8 mouse cellular contexts compared by ENCODE assay signal in the genomic region with DNA sequence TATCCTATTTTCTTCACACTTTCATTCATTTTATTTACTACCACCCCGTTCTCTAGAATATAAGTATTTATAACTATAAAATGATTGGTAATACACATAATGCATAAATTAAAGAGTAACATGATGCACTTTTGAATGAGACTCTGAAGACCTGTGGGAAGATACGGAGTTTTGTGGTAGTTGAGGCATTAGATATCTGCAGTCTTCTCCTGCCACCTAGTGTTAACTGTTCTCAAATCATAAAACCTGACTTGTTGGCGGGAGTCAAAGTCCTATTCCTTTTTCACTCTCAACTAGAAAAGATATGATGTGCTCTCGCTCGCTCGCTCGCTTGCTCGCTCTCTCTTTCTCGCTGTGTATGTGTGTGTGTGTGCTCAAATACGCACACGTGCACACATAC. TPM values are rescaled to one million over a fixed set of nuclear protein-coding genes. Genes with fewer than 3 reads are reported as not detected.
A peak's percentile ranks its signal among the peaks of the same experiment; 100 is the strongest.
DNase-seq lines count a peak whose midpoint lies in the region; ATAC-seq and TF ChIP-seq lines count a peak whose summit lies in the region.

No protein-coding gene starts in this region.

- 0 out of 2 replicates have a peak, but pooled peaks cover 2% of the 10 kb centered on the region for H3K4me1 ChIP-seq in thymus, adult 2 months (replicated peaks; ENCODE audit: control insufficient read depth, insufficient read depth, low read length)
- H3K4me1 ChIP-seq in liver, embryonic 14.5 days (replicated peaks; ENCODE audit: control insufficient read depth in 2 of 2, insufficient read depth in 2 of 2, low read length in 1 of 2), result peaks cover 0 to 5% of the 10 kb centered on the region in 2 experiments; a peak in 2 of 4 replicates

- no peak overlapping the region for H3K9ac ChIP-seq in liver, embryonic 14.5 days (replicated peaks)

- H3K4me3 ChIP-seq in thymus, adult 2 months (ENCODE audit: control insufficient read depth, insufficient read depth, low read length), result no peak overlapping the region
- H3K4me3 ChIP-seq in liver, embryonic 14.5 days (ENCODE audit: insufficient read depth in 1 of 2, low read depth in 2 of 2, low read length in 2 of 2), result no peak overlapping the region

- H3K27ac ChIP-seq in thymus, adult 2 months (ENCODE audit: control insufficient read depth, insufficient read depth, low read length), result no peak overlapping the region
- no peak overlapping the region for H3K27ac ChIP-seq in liver, embryonic 14.5 days

- TF ChIP-seq POLR2A in thymus, adult 2 months (IDR thresholded peaks at IDR 0.05; ENCODE audit: control insufficient read depth, extremely low read depth, insufficient read depth, low read length, poor library complexity), result no peak

- no peaks in the 10 kb centered on the region for H3K27me3 ChIP-seq in thymus, adult 2 months (ENCODE audit: control insufficient read depth, insufficient read depth, low read length)
- H3K27me3 ChIP-seq in liver, embryonic 14.5 days (ENCODE audit: control insufficient read depth, insufficient read depth, low read length), result no peaks in the 10 kb centered on the region

- no peak overlapping the region for H3K4me2 ChIP-seq in liver, embryonic 14.5 days (ENCODE audit: low read depth)

- H3K36me3 ChIP-seq in thymus, adult 2 months (ENCODE audit: control insufficient read depth, insufficient read depth, low read length), result no peaks in the 10 kb centered on the region
- H3K36me3 ChIP-seq in liver, embryonic 14.5 days (replicated peaks; ENCODE audit: control insufficient read depth, insufficient read depth, low read depth), result no peaks in the 10 kb centered on the region

- WGBS in thymus, adult 2 months, result 20% methylated on average over 11 of the region's 11 CpGs
- 33% methylated on average over 11 of the region's 11 CpGs for WGBS in liver, embryonic 14.5 days (ENCODE audit: insufficient replicate concordance)

- TF ChIP-seq EP300 in liver, embryonic 14.5 days (IDR thresholded peaks at IDR 0.05; ENCODE audit: low read depth), result no peak

- no peaks in the 10 kb centered on the region for H3K9me3 ChIP-seq in liver, embryonic 14.5 days (ENCODE audit: control insufficient read depth, low read length)

- ATAC-seq in erythroid progenitor cell, adult 5-6 weeks (replicated peaks; ENCODE audit: low FRiP score, poor library complexity, severe bottlenecking), result peak; percentile 64; the same call in 1 of the 2 replicates
- no peak for ATAC-seq in liver, embryonic 14.5 days (ENCODE audit: insufficient read depth)
- peak; percentile 74 for ATAC-seq in neutrophil, adult 5-6 weeks (ENCODE audit: extremely low read depth, insufficient number of reproducible peaks, low FRiP score, poor library complexity, severe bottlenecking)

- no peak for TF ChIP-seq CTCF in thymus, adult 2 months (IDR thresholded peaks at IDR 0.05; ENCODE audit: borderline replicate concordance, control insufficient read depth, extremely low read depth, insufficient read depth, low read length, poor library complexity)
- peak; percentile 52; the same call in 1 of the 2 replicates for TF ChIP-seq CTCF in liver, embryonic 14.5 days (IDR thresholded peaks at IDR 0.05; ENCODE audit: low read depth)

- peak; percentile 60 for DNase-seq in gastrocnemius, adult 18-20 months (ENCODE audit: low spot score)
- no peak for DNase-seq in gastrocnemius, postnatal 4 days (ENCODE audit: low spot score in 2 of 2)
- DNase-seq in thymus, adult 2 months, result peak; percentile 52
- DNase-seq in thymus, postnatal 36 days, result no peak
- peak; percentile 31 to 51 (median 44) for DNase-seq in liver, embryonic 14.5 days (ENCODE audit: low read depth in 3 of 3, low spot score in 3 of 3)
- DNase-seq in urinary bladder, postnatal 10 days (ENCODE audit: low spot score), result no peak

RNA-seq across cellular contexts. Expression of gene Calcrl, which starts 4.5 kb away (rescaled TPM):
- 10 to 100 TPM; 11.1 TPM for total RNA-seq in gastrocnemius, adult 18-20 months (2021)
- total RNA-seq in gastrocnemius, postnatal 4 days (2021), result 10 to 100 TPM; 44.7 to 47.7 TPM
- 7.5 and 8.7 TPM in 2 replicates for polyA plus RNA-seq in thymus, adult 2 months (2012; rRNA removed)
- 5.4 and 9.2 TPM in 2 replicates for total RNA-seq in erythroid progenitor cell, adult 5-6 weeks (2015; ENCODE audit: low replicate concordance)
- 9.4 and 21.5 TPM in 2 replicates for total RNA-seq in erythroid progenitor cell, adult 5-6 weeks (2017; ENCODE audit: low replicate concordance)
- polyA plus RNA-seq in liver, embryonic 14.5 days (2012; rRNA removed), result 2.0 and 2.8 TPM in 2 replicates
- 10.1 and 11.3 TPM in 2 replicates for polyA plus RNA-seq in liver, embryonic 14.5 days (2014; fragmentation: Nextera tagmentation; extraction: Ambion mirVana)
- total RNA-seq in neutrophil, adult 5-6 weeks (2017), result 36.7 and 37.8 TPM in 2 replicates

RNA-seq across cellular contexts. Expression of gene Tfpi, which starts 46.9 kb away (rescaled TPM):
- 1 to 10 TPM; 2.2 to 2.9 TPM for total RNA-seq in gastrocnemius, adult 18-20 months (2021)
- total RNA-seq in gastrocnemius, postnatal 4 days (2021), result 10 to 100 TPM; 18.4 to 19.9 TPM
- polyA plus RNA-seq in thymus, adult 2 months (2012; rRNA removed), result 1.5 and 2.3 TPM in 2 replicates
- 7.1 and 14.4 TPM in 2 replicates for total RNA-seq in erythroid progenitor cell, adult 5-6 weeks (2015; ENCODE audit: low replicate concordance)
- total RNA-seq in erythroid progenitor cell, adult 5-6 weeks (2017; ENCODE audit: low replicate concordance), result 2.4 and 2.9 TPM in 2 replicates
- polyA plus RNA-seq in liver, embryonic 14.5 days (2012; rRNA removed), result 6.3 and 10.4 TPM in 2 replicates
- polyA plus RNA-seq in liver, embryonic 14.5 days (2014; fragmentation: Nextera tagmentation; extraction: Ambion mirVana), result 15.1 and 15.9 TPM in 2 replicates
- 1.5 and 2.8 TPM in 2 replicates for total RNA-seq in neutrophil, adult 5-6 weeks (2017)

Comparison
In these comparisons a context has a peak if more than half of its experiments do, and no peak if none do; other contexts are left out.
1. DNase-seq: peak in gastrocnemius, adult 18-20 months (single experiment), thymus, adult 2 months (single experiment) and liver, embryonic 14.5 days (3 of 3); none in gastrocnemius, postnatal 4 days (0 of 2), thymus, postnatal 36 days (0 of 2) and urinary bladder, postnatal 10 days (single experiment).